14 mouse cellular contexts compared by ENCODE assay signal in the genomic region with DNA sequence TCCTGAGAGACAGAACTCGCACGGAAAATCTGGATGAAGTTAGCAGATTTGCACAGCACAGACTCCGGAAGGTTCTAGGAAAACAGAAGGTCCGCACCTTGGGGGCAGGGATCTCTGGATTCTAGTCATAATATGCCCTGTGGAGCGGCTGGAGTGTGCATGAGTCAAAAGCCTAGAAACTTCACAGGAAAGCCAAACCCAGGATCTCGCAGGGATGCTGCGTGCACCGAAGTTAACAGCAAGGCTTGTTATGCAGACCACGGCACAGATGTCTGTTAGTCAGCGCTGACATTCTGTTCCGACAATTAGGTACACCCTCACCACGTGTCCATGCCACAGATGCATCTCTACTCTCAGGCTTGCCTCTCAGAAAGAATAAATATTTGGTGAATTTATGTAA.
A peak's percentile ranks its signal among the peaks of the same experiment; 100 is the strongest.
DNase-seq lines count a peak whose midpoint lies in the region; ATAC-seq and TF ChIP-seq lines count a peak whose summit lies in the region.
"Had no signal": no experiment of that assay in that cellular context is flagged by ENCODE, and none has a peak within 500 bp of the region (broad histone marks: within the 10 kb centered on the region; RNA-seq: fewer than 3 reads in every experiment).

No protein-coding gene starts in this region.

- no peak overlapping the region for H3K4me2 ChIP-seq in intestine, embryonic 15.5 days (replicated peaks)
- H3K4me2 ChIP-seq in heart, embryonic 11.5 days: no peak overlapping the region
- H3K4me2 ChIP-seq: hindbrain, embryonic 15.5 days had no signal

- DNase-seq in gastrocnemius, postnatal 10 days: peak; percentile 4
- no peak for DNase-seq in gastrocnemius, postnatal 4 days (ENCODE audit: low spot score in 2 of 2)
- peak; percentile 58 for DNase-seq in cerebellum, adult 11 months
- DNase-seq in cerebellum, adult 9-11 months: peak; percentile 81
- peak; percentile 50 to 67 for DNase-seq in layer of hippocampus, adult 2 months (ENCODE audit: low spot score in 2 of 2)
- DNase-seq in embryo, embryonic 10.5 days (ENCODE audit: low spot score): no peak
- DNase-seq: gastrocnemius, postnatal 25 days; kidney, adult 2 months; liver; thymus, postnatal 25 days had no signal

- no peak for TF ChIP-seq CTCF in layer of hippocampus, adult 2 months (conservative IDR thresholded peaks at IDR 0.05)

- H3K27ac ChIP-seq in layer of hippocampus, adult 2 months: peak overlapping the region; percentile 67
- H3K27ac ChIP-seq in intestine, embryonic 15.5 days: no peak overlapping the region
- no peak overlapping the region for H3K27ac ChIP-seq in heart, embryonic 11.5 days (ENCODE audit: low read depth, low read length)
- H3K27ac ChIP-seq: hindbrain, embryonic 15.5 days had no signal

- no peaks in the 10 kb centered on the region for H3K27me3 ChIP-seq in intestine, embryonic 15.5 days (replicated peaks)
- no peaks in the 10 kb centered on the region for H3K27me3 ChIP-seq in heart, embryonic 11.5 days (ENCODE audit: control insufficient read depth, insufficient read depth, low read length)
- H3K27me3 ChIP-seq: hindbrain, embryonic 15.5 days; megakaryocyte, embryonic 14.5 days had no signal

- no peak overlapping the region for H3K9ac ChIP-seq in intestine, embryonic 15.5 days
- H3K9ac ChIP-seq in heart, embryonic 11.5 days (ENCODE audit: low read depth, low read length): no peak overlapping the region
- H3K9ac ChIP-seq: hindbrain, embryonic 15.5 days had no signal

- H3K4me1 ChIP-seq in intestine, embryonic 15.5 days (replicated peaks): no peaks in the 10 kb centered on the region
- no peaks in the 10 kb centered on the region for H3K4me1 ChIP-seq in heart, embryonic 11.5 days (ENCODE audit: control insufficient read depth, insufficient read depth, low read length)
- H3K4me1 ChIP-seq: hindbrain, embryonic 15.5 days; megakaryocyte, embryonic 14.5 days had no signal

- H3K4me3 ChIP-seq in layer of hippocampus, adult 2 months: no peak overlapping the region
- no peak overlapping the region for H3K4me3 ChIP-seq in intestine, embryonic 15.5 days (replicated peaks)
- no peak overlapping the region for H3K4me3 ChIP-seq in heart, embryonic 11.5 days (ENCODE audit: low read depth, low read length)
- H3K4me3 ChIP-seq: hindbrain, embryonic 15.5 days; megakaryocyte, embryonic 14.5 days had no signal

- no peaks in the 10 kb centered on the region for H3K9me3 ChIP-seq in intestine, embryonic 15.5 days
- H3K9me3 ChIP-seq in heart, embryonic 11.5 days (replicated peaks; ENCODE audit: control insufficient read depth, low read length): no peaks in the 10 kb centered on the region
- H3K9me3 ChIP-seq: hindbrain, embryonic 15.5 days had no signal

- ATAC-seq in intestine, embryonic 15.5 days: no peak
- ATAC-seq in heart, embryonic 11.5 days (replicated peaks; ENCODE audit: insufficient number of reproducible peaks, low FRiP score, low TSS enrichment): no peak

- WGBS in intestine, embryonic 15.5 days: 64% methylated on average over 12 of the region's 12 CpGs
- 86% methylated on average over 12 of the region's 12 CpGs for WGBS in heart, embryonic 11.5 days (ENCODE audit: insufficient replicate concordance)

- no peaks in the 10 kb centered on the region for H3K36me3 ChIP-seq in intestine, embryonic 15.5 days
- H3K36me3 ChIP-seq in heart, embryonic 11.5 days (ENCODE audit: control insufficient read depth, insufficient read depth, low read length): no peaks in the 10 kb centered on the region
- H3K36me3 ChIP-seq: hindbrain, embryonic 15.5 days had no signal

Comparison
In these comparisons a context has a peak if more than half of its experiments do, and no peak if none do; other contexts are left out.
1. DNase-seq: peak in gastrocnemius, postnatal 10 days (single experiment), cerebellum, adult 11 months (single experiment), cerebellum, adult 9-11 months (single experiment) and layer of hippocampus, adult 2 months (2 of 2); none in gastrocnemius, postnatal 4 days (0 of 2) and embryo, embryonic 10.5 days (single experiment).